Mouse (Mus musculus): ENCODE measurements at regions not wholly inside any gene's neighbourhood (a gene's known extent, or its start where the extent isn't known, plus 50 kb on each side); places are given as distances from the start of the nearest gene placed in this dataset.

DNA sequence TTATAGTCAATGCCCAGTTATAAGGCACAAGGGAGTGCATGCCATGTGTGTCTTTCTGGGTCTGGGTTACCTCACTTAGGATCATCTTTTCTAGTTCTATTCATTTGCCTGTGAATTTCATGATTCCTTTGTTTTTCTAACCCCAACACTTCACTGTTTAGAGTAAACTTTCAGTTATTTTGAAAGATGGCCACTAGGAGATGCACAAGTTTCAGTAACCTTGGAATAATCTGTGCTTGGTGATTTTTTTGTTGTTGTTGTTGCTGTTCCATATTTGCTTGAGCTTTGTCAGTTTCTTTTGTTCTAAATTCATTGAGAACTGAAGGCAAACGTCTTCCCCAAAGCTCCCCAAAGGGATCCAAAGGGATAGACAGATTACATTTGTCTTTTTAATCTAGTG, 91.3 kb downstream of the Qpct start:
- TF ChIP-seq CTCF (IDR thresholded peaks at IDR 0.05; ENCODE audit: insufficient read depth, low read depth, low read length) (no peak), POLR2A (IDR thresholded peaks at IDR 0.05; ENCODE audit: insufficient read depth, low read depth, low read length) (no peak)

Measured in olfactory bulb, adult 2 months (tissue).